Mouse (Mus musculus) adrenal gland, postnatal 0 days (tissue): Measurements from ENCODE around the gene Kcnt1. TPM values are rescaled to one million over a fixed set of nuclear protein-coding genes. Genes with fewer than 3 reads are reported as not detected.

Experiments
- polyA plus RNA-seq: library from polyadenylated mRNA; unstranded; fragments of >200 nt; fragmentation: Nextera tagmentation; extraction: Ambion mirVana; gene quantifications from 2 replicates; pipeline ENCODE4 v1.2.1, GENCODE M21; 2015

The Kcnt1 gene
- polyA plus RNA-seq, result 3.0 and 3.6 TPM in 2 replicates

DNA sequence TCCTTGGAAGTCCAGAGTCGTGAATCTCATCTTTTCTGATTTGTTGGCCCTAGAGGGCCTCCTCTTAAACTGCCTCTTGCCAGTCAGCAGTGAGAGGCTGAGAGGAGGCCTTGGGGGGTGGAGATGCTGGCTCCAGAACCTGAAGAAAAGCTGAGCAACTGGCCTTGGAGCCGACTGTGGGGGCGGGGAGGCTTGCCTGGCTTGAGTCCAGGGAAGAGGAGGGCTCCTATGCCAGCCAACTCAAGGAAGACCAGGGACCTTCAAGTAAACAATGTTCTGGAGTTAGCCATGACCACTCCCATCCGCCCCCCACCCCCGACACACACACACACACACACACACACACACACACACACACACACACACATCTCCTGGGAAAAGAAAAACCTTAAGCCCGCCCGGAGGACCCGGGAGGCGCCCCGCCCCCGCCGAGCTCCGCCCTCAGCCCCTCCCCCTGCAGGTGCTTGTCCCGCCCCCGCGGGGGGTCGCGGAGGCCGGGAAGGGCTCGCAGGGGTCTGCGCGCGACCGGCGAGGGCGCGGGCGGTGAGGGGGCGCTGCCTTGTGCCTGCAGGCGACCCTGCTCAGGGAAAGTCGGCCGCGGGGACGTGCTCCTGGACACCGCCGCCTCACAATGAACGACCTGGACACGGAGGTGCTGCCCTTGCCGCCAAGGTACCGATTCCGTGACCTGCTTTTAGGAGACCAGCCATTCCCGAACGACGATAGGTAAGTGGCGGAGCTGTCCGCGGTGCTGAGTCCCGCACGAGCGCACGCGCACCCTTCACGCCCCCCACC lies at the start of gene Kcnt1:
Gene Kcnt1 (plus strand): TSS at position 398 of the 795 bp plus-strand sequence.

DNA sequence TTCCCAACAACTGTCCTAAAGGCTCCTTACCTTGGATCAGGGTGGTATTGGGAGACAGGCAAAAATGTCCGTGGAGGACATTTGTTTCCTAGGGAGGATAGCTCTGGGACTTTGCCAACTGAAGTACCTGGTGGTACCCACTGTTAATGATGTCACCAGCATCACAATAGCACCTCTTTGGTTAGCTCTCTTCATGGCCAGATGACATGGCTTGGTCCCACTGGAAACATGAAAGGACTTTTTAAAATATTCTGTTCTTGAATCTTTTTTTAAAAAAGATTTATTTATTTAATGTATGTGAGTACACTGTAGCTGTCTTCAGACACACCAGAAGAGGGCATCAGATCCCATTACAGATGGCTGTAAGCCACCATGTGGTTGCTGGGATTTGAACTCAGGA lies 47.8 kb upstream of the Kcnt1 start, which contains the start of gene Glt6d1:
Gene Glt6d1 (minus strand): TSS at position 101 of the 400 bp plus-strand sequence.

DNA sequence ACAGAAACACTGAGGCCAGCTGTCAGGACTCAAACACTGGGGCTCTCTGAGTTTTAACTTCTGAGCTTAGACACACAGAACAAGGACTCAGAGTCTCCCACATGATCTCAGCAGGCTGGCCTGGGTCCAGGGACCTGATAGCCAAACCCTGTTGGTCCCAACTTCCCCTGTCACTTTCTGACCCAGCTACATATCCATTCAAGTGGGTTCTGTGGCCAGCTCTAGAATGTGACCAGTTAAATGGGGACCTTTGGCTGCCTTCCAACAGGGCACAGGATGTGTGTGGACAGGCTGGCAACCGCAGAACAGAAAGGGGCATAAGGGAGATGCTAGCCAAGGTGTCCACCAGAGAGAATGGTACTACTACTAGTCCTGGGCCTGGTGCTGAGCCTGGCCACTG lies 40.7 kb upstream of the Kcnt1 start, which contains the start of gene Lcn9:
Gene Lcn9 (plus strand): TSS at position 348 of the 400 bp plus-strand sequence.

GRCm38 (mm10) chr2:25847226-25847625 lies 16.3 kb upstream of the Kcnt1 start, which contains the start of gene Sohlh1:
TSS of gene Sohlh1 (minus strand) at chr2:25847248.

Other genes starting within 250 kb of the Kcnt1 start
- gene Ccdc183, start 246.1 kb upstream of the Kcnt1 start, polyA plus RNA-seq, result 0.50 and 0.87 TPM in 2 replicates
- 124 and 149 TPM in 2 replicates for gene Tmem141, start 241.7 kb upstream of the Kcnt1 start, polyA plus RNA-seq
- 55.5 and 82.4 TPM in 2 replicates for gene Fcna, start 235.7 kb upstream of the Kcnt1 start, polyA plus RNA-seq
- not detected in 2 replicates for gene Lcn8, start 210.6 kb upstream of the Kcnt1 start, polyA plus RNA-seq
- gene Lcn5, start 205.8 kb upstream of the Kcnt1 start, polyA plus RNA-seq, result 0.21 and 0.44 TPM in 2 replicates
- 0.48 TPM in 1 of 2 replicates, not detected in the other for gene Lcn6, start 186.9 kb upstream of the Kcnt1 start, polyA plus RNA-seq
- gene Lcn10, start 181.0 kb upstream of the Kcnt1 start, polyA plus RNA-seq, result not detected in 2 replicates
- 3.7 and 14.1 TPM in 2 replicates for gene Obp2a, start 163.7 kb upstream of the Kcnt1 start, polyA plus RNA-seq
- gene Bmyc, start 157.0 kb upstream of the Kcnt1 start, polyA plus RNA-seq, result 110 and 186 TPM in 2 replicates
- gene Obp2b, start 126.7 kb upstream of the Kcnt1 start, polyA plus RNA-seq, result not detected in 2 replicates
- not detected in 2 replicates for gene Lcn3, start 98.2 kb upstream of the Kcnt1 start, polyA plus RNA-seq
- gene Lcn11, start 86.7 kb upstream of the Kcnt1 start, polyA plus RNA-seq, result not detected in 2 replicates
- not detected in 2 replicates for gene Gm13539, start 81.5 kb upstream of the Kcnt1 start, polyA plus RNA-seq
- gene Glt6d1, start 47.9 kb upstream of the Kcnt1 start, polyA plus RNA-seq, result not detected in 2 replicates
- gene Lcn9, start 40.6 kb upstream of the Kcnt1 start, polyA plus RNA-seq, result not detected in 2 replicates
- 0.09 TPM in 1 of 2 replicates, not detected in the other for gene Sohlh1, start 16.5 kb upstream of the Kcnt1 start, polyA plus RNA-seq
- gene Camsap1, start 119.5 kb downstream of the Kcnt1 start, polyA plus RNA-seq, result 8.6 and 10.9 TPM in 2 replicates
- 51.3 and 77.7 TPM in 2 replicates for gene Ubac1, start 158.0 kb downstream of the Kcnt1 start, polyA plus RNA-seq